Mouse (Mus musculus): Measurements from ENCODE around the gene Dmrtc1c1. TPM values are rescaled to one million over a fixed set of nuclear protein-coding genes. Genes with fewer than 3 reads are reported as not detected.
"Not testable (repeated sequence)": the region's sequence is repeated elsewhere in the genome, so short reads cannot be mapped to it uniquely, and the experiment has no call there.

Dmrtc1c1 gene
- polyA plus RNA-seq (2016; fragmentation: Nextera tagmentation; extraction: Ambion mirVana): not detected in 2 replicates

DNA sequence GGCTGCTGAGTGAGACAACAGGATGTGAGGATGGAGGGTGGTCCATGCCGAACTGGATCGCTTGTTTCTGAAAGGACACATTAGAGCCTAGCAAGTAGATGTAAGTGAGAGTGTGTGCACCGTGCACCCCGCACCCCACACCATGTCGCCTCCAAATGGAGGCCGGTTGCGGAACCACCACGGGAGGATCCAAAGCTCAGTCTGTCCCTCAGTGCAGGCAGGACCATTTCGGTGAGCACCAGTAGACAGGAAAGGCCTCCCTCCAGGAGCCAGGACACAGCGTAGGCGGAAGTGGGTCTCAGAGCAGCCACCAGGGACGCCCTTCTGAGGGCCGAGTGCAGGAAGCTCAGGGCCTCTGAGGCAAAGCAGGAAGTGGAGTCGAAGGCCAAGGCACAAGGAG, at the start of gene Dmrtc1c1:
TSS of gene Dmrtc1c1 (plus strand) at position 301 of the 400 bp plus-strand sequence.
- H3K9me3 ChIP-seq; H3K27ac ChIP-seq; H3K4me1 ChIP-seq; H3K27me3 ChIP-seq (ENCODE audit: insufficient read depth, poor library complexity, severe bottlenecking); H3K4me3 ChIP-seq; H3K36me3 ChIP-seq; DNase-seq (ENCODE audit: low spot score): not testable (repeated sequence)
- 70% methylated on average over 2 of the region's 14 CpGs for WGBS

DNA sequence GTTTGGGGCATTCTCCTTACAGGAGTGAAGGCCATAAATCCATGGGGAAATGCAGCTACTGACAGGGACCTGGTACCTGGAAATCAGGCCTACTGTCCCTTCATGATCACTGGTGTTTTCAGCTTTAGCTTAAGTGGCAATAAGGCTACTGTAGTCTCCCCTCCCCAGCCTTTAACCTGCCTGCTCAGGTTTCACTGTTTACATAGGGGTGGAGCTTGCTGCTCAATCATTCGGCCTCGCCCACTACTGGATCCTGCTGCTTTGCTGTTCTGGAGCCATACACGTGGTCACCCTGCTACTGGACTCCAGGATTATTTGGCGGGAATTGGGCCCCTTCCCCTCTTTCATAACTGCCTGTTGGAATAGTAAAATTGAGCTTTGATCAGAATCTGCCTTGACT, 36.9 kb upstream of the Dmrtc1c1 start:
- Histone ChIP-seq H3K9me3 (no peaks in the 10 kb centered on the region), H3K4me3 (no peak overlapping the region), H3K4me1 (no peaks in the 10 kb centered on the region), H3K36me3 (no peaks in the 10 kb centered on the region), H3K27me3 (ENCODE audit: insufficient read depth, poor library complexity, severe bottlenecking) (peaks cover 5% of the 10 kb centered on the region; the same call in 1 of the 2 replicates), H3K27ac (no peak overlapping the region)
- WGBS: 46% methylated on average over 4 of the region's 4 CpGs
- DNase-seq (ENCODE audit: low spot score): no peak

DNA sequence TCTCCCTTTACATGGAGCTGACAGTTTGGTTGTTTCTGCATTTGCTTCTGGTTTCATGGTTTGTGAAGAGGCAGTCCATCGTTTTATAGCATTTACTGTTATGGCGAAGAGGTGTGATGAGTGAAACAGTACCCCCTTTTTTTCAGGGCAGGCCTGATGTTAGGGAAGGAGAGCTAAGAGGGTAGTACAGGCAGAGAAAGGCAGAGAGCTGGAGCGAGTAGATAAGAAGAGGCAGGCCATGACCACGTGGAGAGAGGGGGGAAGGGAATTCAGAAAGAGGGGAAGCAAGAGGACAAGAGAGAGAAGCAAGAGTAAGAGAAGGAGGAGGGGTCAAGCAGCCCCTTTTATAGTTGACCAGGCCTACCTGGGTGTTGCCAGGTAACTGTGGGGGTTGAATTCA, 9.5 kb downstream of the Dmrtc1c1 start:
- no peaks in the 10 kb centered on the region; the same call in 1 of the 2 replicates for H3K27me3 ChIP-seq (ENCODE audit: insufficient read depth, poor library complexity, severe bottlenecking)
- WGBS: 52% methylated on average over 4 of the region's 4 CpGs

DNA sequence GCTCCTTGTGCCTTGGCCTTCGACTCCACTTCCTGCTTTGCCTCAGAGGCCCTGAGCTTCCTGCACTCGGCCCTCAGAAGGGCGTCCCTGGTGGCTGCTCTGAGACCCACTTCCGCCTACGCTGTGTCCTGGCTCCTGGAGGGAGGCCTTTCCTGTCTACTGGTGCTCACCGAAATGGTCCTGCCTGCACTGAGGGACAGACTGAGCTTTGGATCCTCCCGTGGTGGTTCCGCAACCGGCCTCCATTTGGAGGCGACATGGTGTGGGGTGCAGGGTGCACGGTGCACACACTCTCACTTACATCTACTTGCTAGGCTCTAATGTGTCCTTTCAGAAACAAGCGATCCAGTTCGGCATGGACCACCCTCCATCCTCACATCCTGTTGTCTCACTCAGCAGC, 51.8 kb downstream of the Dmrtc1c1 start, which contains the start of gene Dmrtc1c2:
TSS of gene Dmrtc1c2 (minus strand) at position 101 of the 400 bp plus-strand sequence.
- not testable (repeated sequence) for H3K27me3 ChIP-seq (ENCODE audit: insufficient read depth, poor library complexity, severe bottlenecking); H3K4me1 ChIP-seq; H3K36me3 ChIP-seq; DNase-seq (ENCODE audit: low spot score); H3K27ac ChIP-seq; H3K4me3 ChIP-seq; H3K9me3 ChIP-seq
- 88% methylated on average over 5 of the region's 13 CpGs for WGBS

More for the DNA sequence above, 9.5 kb downstream of the Dmrtc1c1 start:
- DNase-seq (ENCODE audit: low spot score): no peak
- Histone ChIP-seq H3K27ac (no peak overlapping the region), H3K4me3 (no peak overlapping the region), H3K4me1 (no peaks in the 10 kb centered on the region), H3K36me3 (no peaks in the 10 kb centered on the region), H3K9me3 (no peaks in the 10 kb centered on the region)

Other genes starting within 250 kb of the Dmrtc1c1 start
- gene Phka1, start 158.7 kb upstream of the Dmrtc1c1 start, polyA plus RNA-seq (2016; fragmentation: Nextera tagmentation; extraction: Ambion mirVana): 9.8 and 11.6 TPM in 2 replicates
- not detected in 2 replicates for gene Gm3880, start 116.0 kb upstream of the Dmrtc1c1 start, polyA plus RNA-seq (2016; fragmentation: Nextera tagmentation; extraction: Ambion mirVana)
- not detected in 2 replicates for gene Gm9112, start 95.3 kb upstream of the Dmrtc1c1 start, polyA plus RNA-seq (2016; fragmentation: Nextera tagmentation; extraction: Ambion mirVana)
- gene Dmrtc1b, start 95.1 kb upstream of the Dmrtc1c1 start, polyA plus RNA-seq (2016; fragmentation: Nextera tagmentation; extraction: Ambion mirVana): not detected in 2 replicates
- gene Dmrtc1c2, start 51.7 kb downstream of the Dmrtc1c1 start, polyA plus RNA-seq (2016; fragmentation: Nextera tagmentation; extraction: Ambion mirVana): not detected in 2 replicates
- not detected in 2 replicates for gene 1700031F05Rik, start 65.0 kb downstream of the Dmrtc1c1 start, polyA plus RNA-seq (2016; fragmentation: Nextera tagmentation; extraction: Ambion mirVana)
- gene Dmrtc1a, start 105.7 kb downstream of the Dmrtc1c1 start, polyA plus RNA-seq (2016; fragmentation: Nextera tagmentation; extraction: Ambion mirVana): 0.47 and 0.79 TPM in 2 replicates
- gene 1700011M02Rik, start 105.9 kb downstream of the Dmrtc1c1 start, polyA plus RNA-seq (2016; fragmentation: Nextera tagmentation; extraction: Ambion mirVana): not detected in 2 replicates
- gene 1700018G05Rik, start 125.4 kb downstream of the Dmrtc1c1 start, polyA plus RNA-seq (2016; fragmentation: Nextera tagmentation; extraction: Ambion mirVana): not detected in 2 replicates